Mouse (Mus musculus): ENCODE measurements at regions not wholly inside any gene's neighbourhood (a gene's known extent, or its start where the extent isn't known, plus 50 kb on each side); places are given as distances from the start of the nearest gene placed in this dataset.

- Histone ChIP-seq H3K36me3 (no peaks in the 10 kb centered on the region), H3K4me3 (replicated peaks) (no peak overlapping the region), H3K4me2 (no peak overlapping the region), H3K27me3 (no peaks in the 10 kb centered on the region), H3K9ac (replicated peaks) (no peak overlapping the region), H3K27ac (no peak overlapping the region), H3K4me1 (replicated peaks) (0 out of 2 replicates have a peak, but pooled peaks cover 4% of the 10 kb centered on the region), H3K9me3 (no peaks in the 10 kb centered on the region)
- 87% methylated on average over 3 of the region's 3 CpGs for WGBS
- no peak for ATAC-seq (ENCODE audit: insufficient number of reproducible peaks, insufficient read depth, low FRiP score, low TSS enrichment, low read depth)
These were observed 122.1 kb upstream of the Epha4 start for GRCm38 (mm10) chr1:77637025-77637424.

GRCm38 (mm10) chr1:77629496-77630281 lies 114.8 kb upstream of the Epha4 start:
- 45% methylated on average over 9 of the region's 9 CpGs for whole genome bisulfite sequencing
- Histone ChIP-seq H3K4me1 (replicated peaks) (no peaks in the 10 kb centered on the region), H3K4me3 (replicated peaks) (no peak overlapping the region), H3K36me3 (no peaks in the 10 kb centered on the region), H3K9ac (replicated peaks) (no peak overlapping the region), H3K27ac (no peak overlapping the region), H3K4me2 (no peak overlapping the region), H3K9me3 (no peaks in the 10 kb centered on the region), H3K27me3 (no peaks in the 10 kb centered on the region)
- ATAC-seq (ENCODE audit: insufficient number of reproducible peaks, insufficient read depth, low FRiP score, low TSS enrichment, low read depth) = no peak

- Histone ChIP-seq H3K4me1 (replicated peaks) (no peaks in the 10 kb centered on the region), H3K27me3 (no peaks in the 10 kb centered on the region), H3K27ac (no peak overlapping the region), H3K9me3 (no peaks in the 10 kb centered on the region), H3K4me2 (no peak overlapping the region), H3K36me3 (no peaks in the 10 kb centered on the region), H3K9ac (replicated peaks) (no peak overlapping the region), H3K4me3 (replicated peaks) (no peak overlapping the region)
- 61% methylated on average over 4 of the region's 4 CpGs for WGBS
- no peak for ATAC-seq (ENCODE audit: insufficient number of reproducible peaks, insufficient read depth, low FRiP score, low TSS enrichment, low read depth)
These were observed 114.0 kb upstream of the Epha4 start for GRCm38 (mm10) chr1:77628861-77629260.

- Histone ChIP-seq H3K9me3 (no peaks in the 10 kb centered on the region), H3K9ac (replicated peaks) (no peak overlapping the region), H3K36me3 (no peaks in the 10 kb centered on the region), H3K27me3 (no peaks in the 10 kb centered on the region), H3K4me1 (replicated peaks) (no peaks in the 10 kb centered on the region), H3K4me2 (no peak overlapping the region), H3K4me3 (replicated peaks) (no peak overlapping the region), H3K27ac (no peak overlapping the region)
- 23% methylated on average over 8 of the region's 8 CpGs for WGBS
- ATAC-seq (ENCODE audit: insufficient number of reproducible peaks, insufficient read depth, low FRiP score, low TSS enrichment, low read depth) = no peak
These were observed 102.6 kb upstream of the Epha4 start for GRCm38 (mm10) chr1:77617490-77617889.

GRCm38 (mm10) chr1:77600509-77600908 lies 85.6 kb upstream of the Epha4 start:
- Histone ChIP-seq H3K36me3 (no peaks in the 10 kb centered on the region), H3K4me2 (no peak overlapping the region), H3K9ac (replicated peaks) (no peak overlapping the region), H3K27ac (no peak overlapping the region), H3K9me3 (no peaks in the 10 kb centered on the region), H3K27me3 (no peaks in the 10 kb centered on the region), H3K4me1 (replicated peaks) (no peaks in the 10 kb centered on the region), H3K4me3 (replicated peaks) (no peak overlapping the region)
- no peak for ATAC-seq (ENCODE audit: insufficient number of reproducible peaks, insufficient read depth, low FRiP score, low TSS enrichment, low read depth)
- 49% methylated on average over 5 of the region's 5 CpGs for WGBS

GRCm38 (mm10) chr1:77592649-77593048 lies 77.8 kb upstream of the Epha4 start:
- Histone ChIP-seq H3K4me1 (replicated peaks) (no peaks in the 10 kb centered on the region), H3K4me2 (no peak overlapping the region), H3K36me3 (no peaks in the 10 kb centered on the region), H3K27ac (no peak overlapping the region), H3K9ac (replicated peaks) (no peak overlapping the region), H3K27me3 (no peaks in the 10 kb centered on the region), H3K9me3 (no peaks in the 10 kb centered on the region), H3K4me3 (replicated peaks) (no peak overlapping the region)
- WGBS = 85% methylated on average over 4 of the region's 4 CpGs
- ATAC-seq (ENCODE audit: insufficient number of reproducible peaks, insufficient read depth, low FRiP score, low TSS enrichment, low read depth) = no peak

GRCm38 (mm10) chr1:77592248-77592647 lies 77.4 kb upstream of the Epha4 start:
- no peak overlapping the region for H3K4me3 ChIP-seq (replicated peaks)
- WGBS = 86% methylated on average over 7 of the region's 7 CpGs

GRCm38 (mm10) chr1:77589423-77589822 lies 74.5 kb upstream of the Epha4 start:
- Histone ChIP-seq H3K4me2 (no peak overlapping the region), H3K9ac (replicated peaks) (no peak overlapping the region), H3K27ac (no peak overlapping the region), H3K36me3 (no peaks in the 10 kb centered on the region), H3K4me1 (replicated peaks) (no peaks in the 10 kb centered on the region), H3K9me3 (no peaks in the 10 kb centered on the region), H3K4me3 (replicated peaks) (no peak overlapping the region), H3K27me3 (no peaks in the 10 kb centered on the region)
- 92% methylated on average over 3 of the region's 3 CpGs for WGBS
- no peak for ATAC-seq (ENCODE audit: insufficient number of reproducible peaks, insufficient read depth, low FRiP score, low TSS enrichment, low read depth)

More at GRCm38 (mm10) chr1:77592248-77592647, 77.4 kb upstream of the Epha4 start:
- Histone ChIP-seq H3K9ac (replicated peaks) (no peak overlapping the region), H3K9me3 (no peaks in the 10 kb centered on the region), H3K27ac (no peak overlapping the region), H3K4me2 (no peak overlapping the region), H3K36me3 (no peaks in the 10 kb centered on the region), H3K27me3 (no peaks in the 10 kb centered on the region), H3K4me1 (replicated peaks) (no peaks in the 10 kb centered on the region)
- no peak for ATAC-seq (ENCODE audit: insufficient number of reproducible peaks, insufficient read depth, low FRiP score, low TSS enrichment, low read depth)

GRCm38 (mm10) chr1:77585520-77585919 lies 70.6 kb upstream of the Epha4 start:
- Histone ChIP-seq H3K36me3 (no peaks in the 10 kb centered on the region), H3K4me3 (replicated peaks) (no peak overlapping the region), H3K9me3 (no peaks in the 10 kb centered on the region), H3K9ac (replicated peaks) (no peak overlapping the region), H3K27me3 (no peaks in the 10 kb centered on the region), H3K4me2 (no peak overlapping the region), H3K27ac (no peak overlapping the region), H3K4me1 (replicated peaks) (no peaks in the 10 kb centered on the region)
- ATAC-seq (ENCODE audit: insufficient number of reproducible peaks, insufficient read depth, low FRiP score, low TSS enrichment, low read depth) = no peak
- 67% methylated on average over 3 of the region's 3 CpGs for WGBS

GRCm38 (mm10) chr1:77568081-77568480 lies 53.2 kb upstream of the Epha4 start:
- no peak for ATAC-seq (ENCODE audit: insufficient number of reproducible peaks, insufficient read depth, low FRiP score, low TSS enrichment, low read depth)
- Histone ChIP-seq H3K4me3 (replicated peaks) (no peak overlapping the region), H3K27ac (no peak overlapping the region), H3K27me3 (no peaks in the 10 kb centered on the region), H3K36me3 (no peaks in the 10 kb centered on the region), H3K4me1 (replicated peaks) (no peaks in the 10 kb centered on the region), H3K4me2 (no peak overlapping the region), H3K9ac (replicated peaks) (no peak overlapping the region), H3K9me3 (no peaks in the 10 kb centered on the region)
- 79% methylated on average over 6 of the region's 6 CpGs for WGBS

- Histone ChIP-seq H3K9me3 (no peaks in the 10 kb centered on the region), H3K27me3 (no peaks in the 10 kb centered on the region), H3K4me1 (replicated peaks) (no peaks in the 10 kb centered on the region), H3K9ac (replicated peaks) (no peak overlapping the region), H3K4me2 (no peak overlapping the region), H3K36me3 (no peaks in the 10 kb centered on the region), H3K4me3 (replicated peaks) (no peak overlapping the region), H3K27ac (no peak overlapping the region)
- 78% methylated on average over 7 of the region's 7 CpGs for WGBS
- ATAC-seq (ENCODE audit: insufficient number of reproducible peaks, insufficient read depth, low FRiP score, low TSS enrichment, low read depth) = no peak
These were observed 52.8 kb upstream of the Epha4 start for GRCm38 (mm10) chr1:77567657-77568056.
